Mouse (Mus musculus): Measurements from ENCODE around the gene Fhad1.
A peak's percentile ranks its signal among the peaks of the same experiment; 100 is the strongest.

GRCm38 (mm10) chr4:141976163-141976562, 38.7 kb downstream of the Fhad1 start:
- TF ChIP-seq EP300 (IDR thresholded peaks at IDR 0.05; ENCODE audit: low read length) (no peak), RAD21 (IDR thresholded peaks at IDR 0.05; ENCODE audit: low read depth, low read length) (peak; percentile 76), CTCF (conservative IDR thresholded peaks at IDR 0.05 in 1 of 2, IDR thresholded peaks at IDR 0.05 in 1 of 2; ENCODE audit: low read depth in 2 of 2, low read length in 2 of 2) (peak; percentile 38 to 78), CHD1 (IDR thresholded peaks at IDR 0.05; ENCODE audit: low read depth, low read length) (no peak), MAX (IDR thresholded peaks at IDR 0.05; ENCODE audit: low read length) (no peak), USF1 (IDR thresholded peaks at IDR 0.05; ENCODE audit: low read depth, low read length) (no peak), MAZ (IDR thresholded peaks at IDR 0.05; ENCODE audit: low read depth, low read length) (no peak)
